Mouse (Mus musculus) left cerebral cortex, adult 11 months (tissue): ENCODE measurements around the gene Gpc3.
"Not testable (repeated sequence)": the region's sequence is repeated elsewhere in the genome, so short reads cannot be mapped to it uniquely, and the experiment has no call there.

ENCODE experiments used
- DNase-seq: peaks from one replicate; pipeline ENCODE4 v3.0.0; 2022; ENCODE audit warnings: low spot score

Gpc3 gene

DNA sequence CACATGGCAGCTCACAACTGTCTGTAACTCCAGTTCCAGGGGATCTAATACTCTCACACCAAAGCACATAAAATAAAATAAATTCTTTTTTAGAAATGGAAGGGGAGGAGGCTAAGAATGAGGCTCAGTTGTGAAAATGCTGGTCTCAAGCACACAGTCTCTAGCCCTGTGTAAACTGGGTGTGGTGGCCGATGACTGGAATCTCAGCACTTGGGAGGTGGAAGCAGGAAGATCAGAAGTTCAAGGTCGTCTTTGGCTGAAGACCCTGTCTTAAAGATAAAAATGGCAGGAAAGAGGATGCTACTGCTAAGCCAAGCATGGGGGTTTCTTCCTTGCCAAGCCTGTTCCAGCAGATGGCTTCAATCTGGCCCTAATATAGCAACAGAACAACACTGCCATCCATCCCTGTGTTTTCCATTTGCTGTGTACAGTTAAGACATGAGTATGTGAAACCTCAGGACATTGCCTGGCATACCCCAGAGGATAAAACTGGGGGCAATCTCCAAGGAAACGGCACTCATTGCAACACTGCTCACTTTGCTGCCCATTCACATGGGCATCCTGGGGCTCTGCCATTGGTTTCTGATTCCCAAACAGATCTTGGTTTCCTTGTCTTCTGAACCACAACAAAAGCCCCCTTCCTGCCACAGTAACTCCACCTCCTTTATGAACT lies 334.9 kb downstream of the Gpc3 start:
- no peak for DNase-seq

GRCm38 (mm10) chrX:52277599-52277998 lies 336.2 kb downstream of the Gpc3 start:
- DNase-seq = no peak

DNA sequence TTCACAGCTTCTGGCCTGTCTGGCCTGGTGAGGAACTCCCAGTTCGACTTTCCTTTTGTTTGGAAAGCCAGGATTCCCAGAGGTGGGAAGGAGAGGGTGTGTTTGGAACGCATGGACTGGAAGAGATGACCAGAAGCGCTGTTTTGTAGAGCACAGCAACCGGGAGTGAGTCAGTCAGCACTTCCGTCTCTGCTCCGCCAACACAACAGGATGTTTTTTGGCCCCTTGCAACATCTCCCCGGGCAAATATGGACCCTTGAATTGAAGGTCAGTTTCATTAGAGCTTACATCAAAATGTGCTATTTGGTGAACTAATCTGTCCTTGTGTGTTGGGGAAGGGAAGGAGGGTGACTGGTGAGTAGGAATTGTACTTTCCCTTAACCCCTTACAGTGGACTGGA lies 340.7 kb downstream of the Gpc3 start:
- no peak for DNase-seq

DNA sequence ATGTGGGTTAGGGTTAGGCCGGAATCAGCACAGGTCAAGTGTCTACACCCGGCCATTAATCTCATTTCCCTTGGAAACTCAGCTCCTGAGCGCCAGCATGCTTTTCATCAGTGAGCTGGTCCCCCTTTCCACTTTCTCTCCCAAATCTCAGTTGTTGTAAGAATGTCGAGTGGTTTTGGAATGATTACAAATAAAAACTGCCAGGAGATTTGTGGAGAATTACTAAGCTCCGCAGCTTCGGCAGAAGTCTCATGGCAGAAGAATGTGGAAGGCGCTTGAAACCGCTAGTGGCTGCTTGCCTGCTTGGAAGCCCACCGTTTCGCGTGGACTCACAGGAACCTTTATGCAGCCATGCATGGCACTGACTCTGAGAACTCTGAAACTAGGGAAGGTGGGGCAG lies 351.8 kb downstream of the Gpc3 start:
- no peak for DNase-seq

- DNase-seq = no peak
Measured at GRCm38 (mm10) chrX:52261546-52261945, 352.2 kb downstream of the Gpc3 start.

- not testable (repeated sequence) for DNase-seq
Measured at GRCm38 (mm10) chrX:52259771-52260170, 354.0 kb downstream of the Gpc3 start.

- no peak for DNase-seq
Measured at GRCm38 (mm10) chrX:52254526-52254925, 359.2 kb downstream of the Gpc3 start.

DNA sequence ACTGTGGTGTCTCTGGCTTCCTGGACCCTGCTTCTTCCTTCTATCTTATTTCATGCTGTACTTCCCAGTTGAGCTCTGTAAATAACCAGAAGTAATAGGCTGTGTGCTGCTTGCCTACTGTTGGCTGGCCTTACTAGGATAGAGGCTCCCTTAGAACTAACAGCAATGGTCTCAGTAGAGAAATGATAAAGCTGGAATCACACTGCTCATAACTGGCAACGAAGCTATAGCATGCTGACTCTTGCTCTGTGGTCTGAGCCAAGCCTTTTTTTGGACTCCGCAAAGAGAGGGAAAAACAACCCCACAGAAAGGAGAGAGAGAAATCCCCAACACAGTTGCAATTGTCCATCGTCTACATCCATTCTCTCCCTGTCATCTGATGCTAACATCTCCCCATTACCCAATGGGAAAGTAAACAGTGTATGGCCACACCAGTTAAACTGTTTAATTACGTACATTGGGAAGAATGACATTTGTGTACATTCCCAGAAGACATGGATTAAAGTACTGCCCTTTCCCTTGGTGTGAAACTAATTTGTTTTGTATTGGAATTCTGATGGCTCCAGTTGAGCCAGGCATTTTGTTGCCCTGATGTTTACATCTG lies 368.0 kb downstream of the Gpc3 start:
- no peak for DNase-seq

- no peak for DNase-seq
Measured at GRCm38 (mm10) chrX:52237470-52237869, 376.3 kb downstream of the Gpc3 start.

GRCm38 (mm10) chrX:52231984-52232383 lies 381.8 kb downstream of the Gpc3 start:
- DNase-seq = no peak

GRCm38 (mm10) chrX:52230711-52231110 lies 383.0 kb downstream of the Gpc3 start:
- no peak for DNase-seq
